Mouse (Mus musculus) heart, adult 2 months (tissue): ENCODE data around the gene Ptprn.

Experiments
- CTCF ChIP-seq: fragments of 200-600 bp; IDR thresholded peaks from 2 replicates; pipeline ENCODE4 v1.8.1; 2022; ENCODE audit warnings: antibody characterized with exemption, mild to moderate bottlenecking, moderate library complexity
- EP300 ChIP-seq: fragments of 200-500 bp; IDR thresholded peaks from 2 replicates; pipeline ENCODE4 v1.6.1; 2011; ENCODE audit warnings: low read depth, low read length, control low read depth; ENCODE audit not compliant: insufficient read depth
- POLR2A ChIP-seq: fragments of 200-500 bp; IDR thresholded peaks from 2 replicates; pipeline ENCODE4 v1.6.1; 2011; ENCODE audit warnings: mild to moderate bottlenecking, low read depth, low read length, control low read depth; ENCODE audit not compliant: insufficient read depth

- TF ChIP-seq CTCF (no peak), POLR2A (no peak), EP300 (no peak)
These were observed 8.7 kb downstream of the Ptprn start for GRCm38 (mm10) chr1:75255516-75256046.
